Mouse (Mus musculus): Measurements from ENCODE around the gene Gm42420.

Gene Gm42420

DNA sequence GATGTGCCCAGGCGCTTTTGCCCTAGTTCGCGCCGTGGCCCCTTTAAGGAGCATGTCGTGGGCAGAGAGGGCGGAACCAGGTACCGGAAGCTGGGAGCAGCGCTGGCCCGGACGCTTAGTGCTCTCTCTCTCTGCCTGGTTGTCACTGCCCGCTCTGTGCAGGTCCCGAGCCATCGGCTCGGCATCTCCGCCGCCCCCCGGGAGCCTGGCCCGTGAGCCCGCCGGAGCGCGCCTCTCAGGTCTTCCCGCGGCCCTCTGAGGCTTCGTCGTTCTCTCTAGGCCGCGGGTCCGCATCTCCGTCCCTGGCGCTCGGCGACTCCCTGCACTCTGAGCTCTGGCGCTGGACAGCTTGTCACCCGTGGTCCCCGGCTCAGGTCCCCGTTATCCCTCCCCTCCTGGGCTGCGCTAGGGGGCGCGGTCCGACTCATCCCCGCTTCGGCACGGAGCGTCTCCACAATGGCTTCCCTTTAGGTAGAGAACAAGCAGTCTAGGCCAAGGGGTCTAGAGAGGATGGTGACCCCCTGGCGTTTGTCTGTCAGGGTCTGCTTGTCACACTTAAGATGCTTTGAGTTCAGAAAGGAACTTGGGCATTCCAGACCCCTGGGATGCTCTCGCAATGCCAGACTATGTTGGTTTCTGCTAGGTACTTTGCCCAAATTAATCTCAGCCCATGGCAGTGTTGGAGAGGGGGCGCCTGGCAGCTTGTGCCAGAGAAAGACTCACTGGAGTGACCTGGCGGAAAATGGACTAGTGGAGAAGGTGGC, 11.6 kb upstream of the Gm42420 start, which contains the start of gene Adck2:
Gene Adck2 (plus strand): TSS at position 83 of the 764 bp plus-strand sequence.
- DNase-seq, result peak; percentile 86

DNA sequence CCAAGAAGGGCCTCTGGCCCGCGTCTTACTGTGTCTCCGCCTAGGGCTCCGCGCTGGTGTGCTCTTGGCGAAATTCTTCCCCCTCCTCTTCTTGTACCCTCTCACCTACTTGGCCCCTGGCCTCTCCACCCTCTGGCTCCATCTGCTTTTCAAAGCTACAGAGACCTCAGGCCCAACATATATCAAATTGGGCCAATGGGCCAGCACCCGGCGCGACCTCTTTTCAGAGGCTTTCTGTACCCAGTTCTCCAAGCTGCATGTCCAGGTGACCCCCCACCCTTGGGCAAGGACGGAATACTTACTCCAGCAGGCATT, 11.0 kb upstream of the Gm42420 start:
- no peak for DNase-seq

DNA sequence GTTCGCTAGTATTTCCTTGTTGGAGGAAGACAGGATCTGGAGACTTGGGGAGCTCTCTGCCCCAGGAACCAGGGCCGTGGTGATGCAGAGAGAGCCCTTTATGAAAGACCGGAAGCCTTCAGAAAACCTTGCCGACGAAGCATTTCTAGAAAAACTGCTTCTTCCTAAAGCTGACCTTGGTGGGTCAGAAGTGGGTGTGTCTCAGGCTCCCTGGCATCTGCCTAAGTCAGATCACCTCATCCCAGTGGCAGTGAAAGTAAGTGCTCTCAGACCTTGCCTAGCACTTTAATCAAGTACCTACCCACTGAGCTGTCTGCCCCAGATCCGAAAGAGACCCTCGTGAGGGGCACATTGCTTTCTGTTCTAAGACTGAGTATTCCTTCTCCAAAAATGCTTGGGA, 10.6 kb upstream of the Gm42420 start:
- DNase-seq, result no peak

DNA sequence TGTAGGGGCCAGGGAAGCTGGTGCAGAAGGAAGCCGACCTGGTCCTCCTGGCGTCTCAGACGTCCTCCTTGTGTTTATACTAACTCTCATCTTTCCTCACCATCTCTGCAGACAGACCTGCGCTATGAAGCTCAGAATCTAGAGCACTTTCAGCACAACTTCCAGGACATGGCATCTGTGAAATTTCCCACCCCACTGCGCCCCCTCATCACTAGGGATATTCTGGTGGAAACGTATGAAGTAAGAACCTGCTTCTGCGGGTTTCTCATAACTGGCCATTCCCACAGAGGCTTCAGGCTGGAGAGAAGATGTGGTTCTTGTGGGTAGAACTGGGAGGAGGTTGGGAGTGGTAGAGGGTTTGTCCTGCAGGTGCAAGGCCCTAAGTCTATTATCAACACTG, 6.0 kb upstream of the Gm42420 start:
- no peak for DNase-seq

DNA sequence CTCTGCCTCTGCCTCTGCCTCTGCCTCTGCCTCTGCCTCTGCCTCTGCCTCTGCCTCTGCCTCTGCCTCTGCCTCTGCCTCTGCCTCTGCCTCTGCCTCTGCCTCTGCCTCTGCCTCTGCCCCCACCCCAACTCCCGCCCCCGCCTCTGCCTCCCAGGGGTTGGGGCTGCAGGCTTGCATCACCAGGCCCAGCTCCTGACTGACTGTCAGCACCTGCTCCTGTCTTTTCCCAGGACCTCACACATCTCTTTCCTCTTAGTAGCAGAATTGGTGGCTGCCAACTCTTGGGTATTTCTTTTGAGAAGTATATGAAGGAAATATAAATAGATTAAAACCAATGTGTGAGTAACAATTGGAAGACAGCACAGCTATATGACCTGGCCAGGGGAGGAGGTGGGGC, 5.0 kb upstream of the Gm42420 start:
- DNase-seq, result no peak

DNA sequence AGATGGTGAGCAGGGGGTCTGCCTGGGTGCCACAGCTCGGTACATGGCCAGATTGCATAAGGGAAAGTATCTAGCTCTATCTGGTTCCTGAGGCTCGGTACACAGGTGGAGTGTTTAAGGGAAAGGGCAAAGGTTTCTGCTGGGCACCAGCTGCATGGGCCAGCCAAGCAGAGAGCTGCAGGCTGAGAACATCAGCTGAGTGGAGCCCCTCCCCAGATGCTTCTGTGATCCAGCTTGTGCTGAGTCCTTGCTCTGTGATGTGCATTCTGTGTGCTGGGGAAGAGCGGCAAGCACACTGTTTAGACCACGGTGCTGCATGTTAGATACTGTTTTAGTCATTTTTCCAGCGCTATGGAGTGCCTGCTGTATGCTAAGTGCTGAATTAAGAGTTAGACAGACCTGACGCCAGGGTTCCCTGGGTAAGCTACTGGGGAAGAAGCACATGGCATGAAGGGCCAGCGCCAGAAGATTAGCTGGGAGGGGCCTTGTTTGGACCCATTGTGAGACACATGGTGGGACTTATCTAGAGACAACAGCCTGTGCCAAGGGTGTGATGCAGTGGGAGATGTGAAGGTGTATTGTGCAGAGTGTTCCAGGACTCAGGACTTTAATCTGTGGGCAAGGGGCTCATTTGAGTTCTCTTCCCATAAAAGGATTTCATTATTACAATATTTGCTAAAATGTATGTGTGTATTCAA, 4.3 kb upstream of the Gm42420 start:
- DNase-seq, result no peak

DNA sequence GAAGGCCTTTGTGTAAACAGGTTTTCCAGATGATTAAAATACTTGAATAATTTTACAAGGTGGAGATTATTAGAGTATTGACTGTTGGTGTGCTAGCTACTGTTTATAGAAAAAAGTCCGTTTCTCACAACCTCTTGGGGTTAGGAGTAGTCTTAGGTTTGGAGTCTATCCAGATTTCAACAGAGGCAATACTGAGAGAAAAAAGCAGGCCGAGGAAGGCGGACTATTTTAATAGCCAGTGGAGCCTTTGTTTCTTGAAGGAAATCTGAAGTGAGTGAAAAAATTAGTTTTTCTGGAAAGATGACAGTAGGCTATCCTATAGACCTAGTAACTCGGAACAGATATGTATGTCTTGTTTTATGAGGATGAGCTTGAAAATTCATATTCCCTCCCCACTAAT, 5.9 kb downstream of the Gm42420 start:
- DNase-seq, result no peak

DNA sequence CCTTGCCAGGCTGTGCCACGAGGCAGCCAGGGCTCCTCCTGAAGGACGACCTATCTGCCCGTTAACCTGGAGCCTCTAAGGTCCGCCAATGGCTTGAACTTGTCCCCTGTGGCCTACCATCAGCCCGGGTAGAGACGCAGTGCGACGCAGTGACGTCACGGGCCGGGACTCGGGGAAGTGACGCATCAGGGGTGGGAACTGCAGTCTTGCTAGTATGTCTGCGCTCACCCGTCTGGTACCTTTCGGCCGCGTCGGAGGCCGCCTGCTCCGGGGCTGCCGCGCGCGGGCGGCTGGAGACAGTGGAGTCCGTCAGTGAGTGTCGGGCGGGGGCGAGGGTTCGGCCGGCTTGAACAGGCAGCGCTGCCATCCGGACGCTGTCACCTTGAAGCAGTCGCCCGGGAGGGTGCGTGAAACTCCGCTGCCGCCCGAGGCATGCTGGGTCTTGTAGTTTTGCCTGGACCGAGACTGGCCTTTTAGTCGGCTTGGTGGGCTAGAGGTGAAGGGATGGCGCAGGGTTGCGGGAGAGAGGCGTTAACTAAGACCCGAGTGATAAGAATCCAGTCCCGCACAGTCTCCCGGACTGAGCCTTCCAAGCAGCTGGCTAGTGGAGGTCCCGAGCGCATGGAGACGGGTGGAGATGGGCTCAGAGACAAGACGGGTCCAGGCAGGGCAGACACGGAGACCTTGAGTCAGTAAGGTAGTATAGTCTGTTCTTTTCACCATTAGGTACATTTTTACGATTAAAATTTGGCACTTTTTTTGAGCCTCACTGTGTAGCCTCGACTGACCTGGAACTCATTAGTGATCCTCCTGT, 7.1 kb downstream of the Gm42420 start, which contains the start of gene Ndufb2:
Gene Ndufb2 (plus strand): TSS at position 174 of the 814 bp plus-strand sequence.
- DNase-seq, result peak; percentile 96

DNA sequence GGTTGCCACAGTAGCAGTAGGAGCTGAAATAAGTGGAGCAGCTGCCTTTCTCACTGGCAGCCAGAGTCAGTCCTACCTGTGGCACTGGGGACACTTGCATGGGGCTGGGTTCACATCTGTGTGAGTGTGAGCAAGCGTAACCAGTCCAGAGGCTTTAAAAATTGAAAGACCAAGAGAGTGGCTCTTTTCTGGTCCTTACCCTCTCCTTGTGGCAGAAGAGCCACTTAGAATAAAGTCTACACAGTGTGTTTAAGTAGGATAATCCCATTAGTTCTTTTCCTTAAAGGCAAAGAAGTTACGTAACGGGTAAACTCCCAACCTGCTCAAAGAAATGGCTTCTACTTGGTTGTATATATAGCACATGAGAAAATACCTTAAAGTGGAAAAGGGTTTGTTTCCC, 15.3 kb downstream of the Gm42420 start:
- no peak for DNase-seq

DNA sequence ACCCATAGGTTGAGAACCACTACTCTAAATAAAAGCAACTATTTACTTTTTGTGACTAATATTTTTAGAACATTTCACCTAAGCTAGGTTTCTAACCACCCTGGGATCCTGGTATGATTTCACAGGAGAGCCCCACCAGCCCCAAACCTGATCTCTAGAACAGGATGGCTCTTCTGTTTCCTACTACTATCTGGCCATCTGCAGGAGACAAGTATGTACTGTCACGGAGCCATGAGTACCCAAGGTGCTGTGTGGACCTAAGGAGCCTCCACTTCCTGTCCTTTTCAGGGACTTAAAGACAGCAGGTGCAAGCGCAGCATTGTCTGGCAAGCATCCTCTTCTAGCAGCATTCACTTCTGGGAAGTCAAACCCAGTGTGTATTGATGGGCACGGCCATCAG, 16.3 kb downstream of the Gm42420 start:
- DNase-seq, result no peak

DNA sequence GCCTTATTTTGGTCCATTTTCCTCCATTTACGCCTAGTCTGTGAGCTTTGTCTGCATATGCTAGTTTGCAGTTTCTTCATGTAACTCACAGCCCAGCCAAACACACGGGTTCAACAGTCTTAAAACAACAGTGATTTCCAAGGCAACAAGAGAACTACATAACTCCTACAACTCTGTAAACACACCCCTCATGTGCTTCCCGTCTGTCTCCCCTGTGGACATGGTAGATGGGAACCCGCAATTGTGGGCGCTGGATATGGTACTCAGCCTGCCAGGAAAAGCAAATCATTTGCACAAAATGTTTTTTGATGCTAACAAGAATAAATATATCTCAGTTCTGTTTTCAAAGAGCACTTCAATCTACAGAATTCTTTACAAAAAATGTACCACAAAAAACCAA, 19.0 kb downstream of the Gm42420 start:
- no peak for DNase-seq

DNA sequence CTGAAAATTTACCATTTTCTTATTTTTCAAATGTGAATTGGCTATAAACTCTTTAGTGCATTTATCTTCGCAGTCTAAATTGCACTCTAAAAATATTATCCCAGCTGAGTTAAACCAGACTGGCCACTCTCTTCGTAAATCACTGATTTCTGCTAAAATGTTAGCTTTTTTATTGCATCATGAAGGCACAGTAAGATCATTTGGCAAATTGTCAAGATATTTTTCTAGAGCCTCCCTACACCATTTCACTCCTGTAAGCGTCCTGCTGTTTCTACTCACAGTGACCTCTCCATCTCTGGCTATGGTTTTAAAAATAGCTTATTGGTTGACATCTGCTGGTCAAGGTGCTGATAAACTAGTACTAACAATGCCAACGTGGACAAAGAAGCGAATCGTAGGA, 20.5 kb downstream of the Gm42420 start:
- no peak for DNase-seq

DNA sequence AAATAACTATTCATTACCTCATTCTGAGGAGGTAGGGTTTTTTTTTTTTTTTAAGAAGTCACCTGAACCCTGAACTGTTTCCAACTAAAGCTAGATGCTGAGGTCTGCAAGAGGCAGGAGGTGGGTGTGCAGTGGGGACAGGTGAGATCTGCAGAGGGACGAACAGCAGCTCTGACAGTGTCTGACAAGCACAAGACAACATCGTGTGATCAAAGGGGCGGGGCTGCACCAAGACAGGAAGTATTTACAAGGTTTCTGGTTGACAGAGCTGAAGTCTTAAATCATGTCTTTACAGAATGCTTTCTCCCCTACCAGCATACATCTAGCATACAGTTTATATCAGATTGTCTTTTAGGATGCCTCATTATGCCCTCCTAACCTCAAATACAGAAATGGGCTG, 21.3 kb downstream of the Gm42420 start:
- peak; percentile 37 for DNase-seq

DNA sequence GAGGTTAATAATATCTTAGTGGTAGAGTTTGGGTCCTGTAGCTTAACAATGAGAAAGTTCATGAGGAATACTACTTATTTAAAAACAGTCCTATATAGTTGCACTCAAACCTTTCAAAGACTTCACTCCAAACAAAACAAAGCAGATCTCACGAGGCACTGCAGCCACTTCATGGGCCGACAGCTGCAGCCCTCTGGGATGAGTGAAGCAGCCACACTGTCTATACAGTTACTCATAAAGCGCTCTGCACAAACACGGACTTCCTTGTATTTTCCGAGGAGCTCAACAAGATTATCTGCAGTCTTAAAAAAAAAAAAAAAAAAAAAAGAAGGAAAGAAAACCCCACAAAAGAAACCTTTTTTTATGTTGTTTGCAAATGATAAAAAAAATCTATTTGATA, 21.8 kb downstream of the Gm42420 start:
- no peak for DNase-seq

DNA sequence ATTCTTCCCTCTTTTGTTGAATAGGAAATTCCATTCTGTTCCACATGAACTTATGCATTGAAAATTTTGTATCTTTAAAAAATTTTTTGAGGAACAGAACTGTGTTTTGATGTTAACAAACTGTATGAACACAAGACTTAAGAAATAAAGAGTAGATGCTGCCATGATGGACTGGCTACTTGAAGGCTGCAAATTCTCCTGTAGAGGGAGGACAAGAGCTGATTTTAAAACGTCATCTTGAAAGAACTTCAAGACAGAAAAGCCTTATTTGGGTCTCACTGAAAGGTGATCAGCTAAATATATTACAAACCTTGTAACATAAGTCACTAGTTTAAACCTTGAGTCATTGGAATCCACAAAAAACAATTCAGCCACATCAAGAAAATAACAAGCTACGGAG, 24.7 kb downstream of the Gm42420 start:
- no peak for DNase-seq

DNA sequence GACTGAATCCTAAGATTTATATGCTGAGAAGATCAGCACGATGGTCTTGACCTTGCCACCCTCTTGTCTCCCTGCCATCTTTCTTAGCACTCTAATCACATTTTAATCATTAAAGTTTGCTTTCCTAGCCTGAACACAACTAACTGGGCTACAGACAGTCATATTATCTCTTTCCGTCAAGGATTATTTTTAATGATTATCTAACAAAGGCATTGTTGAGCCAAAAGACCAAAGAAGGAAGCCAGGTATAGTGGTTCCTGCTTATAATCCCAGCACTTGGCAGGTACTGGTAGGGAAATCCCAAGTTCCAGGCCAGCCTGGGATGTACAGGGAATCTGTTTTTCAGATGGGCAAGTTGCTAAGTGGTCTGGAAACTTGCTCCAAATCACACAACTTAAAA, 25.7 kb downstream of the Gm42420 start:
- DNase-seq, result no peak

All from lung, postnatal 10 days (tissue).